Mouse (Mus musculus): Measurements from ENCODE around the gene Arl1.
"Not testable (repeated sequence)": the region's sequence is repeated elsewhere in the genome, so short reads cannot be mapped to it uniquely, and the experiment has no call there.

Gene Arl1

GRCm38 (mm10) chr10:88765431-88766142, 34.9 kb downstream of the Arl1 start:
- no peak for DNase-seq (ENCODE audit: low spot score)

GRCm38 (mm10) chr10:88768961-88769360, 38.3 kb downstream of the Arl1 start:
- DNase-seq (ENCODE audit: low spot score): no peak

- no peak for DNase-seq (ENCODE audit: low spot score)
Observed at GRCm38 (mm10) chr10:88769676-88770075, 39.0 kb downstream of the Arl1 start.

GRCm38 (mm10) chr10:88772965-88773364, 42.3 kb downstream of the Arl1 start:
- DNase-seq (ENCODE audit: low spot score): not testable (repeated sequence)

GRCm38 (mm10) chr10:88776206-88776605, 45.5 kb downstream of the Arl1 start:
- no peak for DNase-seq (ENCODE audit: low spot score)

- DNase-seq (ENCODE audit: low spot score): no peak
Observed at GRCm38 (mm10) chr10:88780716-88781115, 50.1 kb downstream of the Arl1 start.

GRCm38 (mm10) chr10:88783135-88783534, 52.5 kb downstream of the Arl1 start:
- not testable (repeated sequence) for DNase-seq (ENCODE audit: low spot score)

- no peak for DNase-seq (ENCODE audit: low spot score)
Observed at GRCm38 (mm10) chr10:88783941-88784340, 53.3 kb downstream of the Arl1 start.

- no peak for DNase-seq (ENCODE audit: low spot score)
Observed at GRCm38 (mm10) chr10:88784513-88784931, 53.9 kb downstream of the Arl1 start.

GRCm38 (mm10) chr10:88793671-88794070, 63.0 kb downstream of the Arl1 start:
- no peak for DNase-seq (ENCODE audit: low spot score)

Data from urinary bladder, postnatal 14 days (tissue).